Mouse (Mus musculus): Measurements from ENCODE around the gene Hsd17b13.
"Not testable (repeated sequence)": the region's sequence is repeated elsewhere in the genome, so short reads cannot be mapped to it uniquely, and the experiment has no call there.

Hsd17b13 gene

DNA sequence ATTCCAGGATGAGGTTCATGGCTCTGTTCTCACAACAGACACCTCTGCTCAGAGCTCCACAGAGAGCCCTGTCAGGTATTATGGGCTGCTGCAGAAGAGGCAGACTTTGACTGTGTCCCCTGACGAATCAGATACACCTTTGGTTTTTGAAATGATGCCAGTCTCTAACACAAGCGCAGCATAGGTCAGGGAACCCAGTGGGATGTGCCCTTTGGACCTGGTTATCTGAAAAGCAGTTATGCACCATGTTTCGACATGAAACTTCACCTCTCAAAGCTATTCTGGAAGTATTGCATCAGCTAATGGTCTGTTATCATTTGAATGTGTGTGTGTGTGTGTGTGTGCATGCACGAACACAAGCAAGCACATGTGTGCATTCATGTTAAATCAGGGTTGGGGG is at the start of gene Hsd17b13:
Gene Hsd17b13, minus strand, starts transcription at position 114 of the 400 bp plus-strand sequence.
- DNase-seq (ENCODE audit: low read depth) = no peak

DNA sequence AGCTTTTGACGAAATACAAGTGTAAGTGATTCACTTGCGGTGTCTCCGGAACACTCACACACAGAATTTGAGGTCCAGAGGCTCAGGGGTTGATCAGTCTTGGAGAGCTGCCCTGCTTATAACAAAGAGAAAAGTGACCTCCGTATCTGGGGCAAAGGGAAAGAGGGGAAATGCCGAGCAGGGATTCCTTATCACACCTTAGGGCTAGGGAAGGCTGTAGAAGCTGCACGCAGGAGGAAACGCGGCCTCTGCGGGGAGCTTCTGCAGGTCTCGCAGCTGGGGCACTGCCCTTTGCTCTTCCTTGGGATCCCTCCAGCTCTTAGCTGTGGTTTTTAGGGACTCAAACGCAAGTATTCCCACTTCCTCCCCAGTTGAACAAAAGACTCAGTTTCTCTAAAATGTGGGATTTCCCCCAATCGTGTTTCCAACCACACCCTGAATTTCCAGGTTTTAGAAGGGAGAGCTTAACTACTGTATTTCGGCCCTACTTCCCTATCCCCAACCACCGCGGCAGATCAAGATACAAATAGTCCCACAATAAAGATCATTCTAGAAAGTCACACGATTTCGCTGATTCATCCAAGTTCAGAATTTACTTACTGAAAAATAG is 48.1 kb upstream of the Hsd17b13 start:
- DNase-seq (ENCODE audit: low read depth) = no peak

DNA sequence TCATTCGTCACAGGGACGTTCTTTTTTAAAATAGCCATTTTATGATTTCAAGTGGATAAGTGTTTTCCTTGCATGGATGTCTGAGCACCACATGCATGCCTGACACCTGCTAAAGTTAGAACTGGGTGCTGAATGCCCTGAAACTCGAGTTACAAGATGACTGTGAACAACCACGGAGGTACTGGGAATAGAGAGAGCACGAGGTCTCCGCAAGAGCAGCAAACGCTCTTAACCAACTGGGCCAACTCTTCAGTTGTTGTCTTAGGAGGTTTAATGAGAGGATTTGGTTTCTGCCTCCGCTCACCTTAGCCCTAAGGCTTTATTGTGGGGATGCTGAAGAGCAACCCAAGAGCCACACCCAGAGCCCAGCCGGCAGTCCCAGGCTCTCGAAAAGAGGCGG is 47.6 kb upstream of the Hsd17b13 start:
- DNase-seq (ENCODE audit: low read depth) = no peak

DNA sequence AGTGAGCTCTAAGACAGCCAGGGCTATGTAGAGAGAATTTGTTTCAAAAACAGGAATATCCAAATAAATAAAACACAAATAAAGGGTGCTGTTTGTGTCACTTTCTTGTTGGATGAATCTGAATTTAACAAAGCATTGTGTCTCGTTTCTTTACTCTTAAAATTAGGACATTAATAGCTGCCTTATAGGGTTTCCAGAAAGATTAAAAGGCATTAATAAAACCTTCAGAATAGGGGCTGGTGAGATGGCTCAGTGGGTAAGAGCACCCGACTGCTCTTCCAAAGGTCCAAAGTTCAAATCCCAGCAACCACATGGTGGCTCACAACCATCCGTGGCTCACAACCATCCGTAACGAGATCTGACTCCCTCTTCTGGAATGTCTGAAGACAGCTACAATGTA is 47.0 kb upstream of the Hsd17b13 start:
- not testable (repeated sequence) for DNase-seq (ENCODE audit: low read depth)

DNA sequence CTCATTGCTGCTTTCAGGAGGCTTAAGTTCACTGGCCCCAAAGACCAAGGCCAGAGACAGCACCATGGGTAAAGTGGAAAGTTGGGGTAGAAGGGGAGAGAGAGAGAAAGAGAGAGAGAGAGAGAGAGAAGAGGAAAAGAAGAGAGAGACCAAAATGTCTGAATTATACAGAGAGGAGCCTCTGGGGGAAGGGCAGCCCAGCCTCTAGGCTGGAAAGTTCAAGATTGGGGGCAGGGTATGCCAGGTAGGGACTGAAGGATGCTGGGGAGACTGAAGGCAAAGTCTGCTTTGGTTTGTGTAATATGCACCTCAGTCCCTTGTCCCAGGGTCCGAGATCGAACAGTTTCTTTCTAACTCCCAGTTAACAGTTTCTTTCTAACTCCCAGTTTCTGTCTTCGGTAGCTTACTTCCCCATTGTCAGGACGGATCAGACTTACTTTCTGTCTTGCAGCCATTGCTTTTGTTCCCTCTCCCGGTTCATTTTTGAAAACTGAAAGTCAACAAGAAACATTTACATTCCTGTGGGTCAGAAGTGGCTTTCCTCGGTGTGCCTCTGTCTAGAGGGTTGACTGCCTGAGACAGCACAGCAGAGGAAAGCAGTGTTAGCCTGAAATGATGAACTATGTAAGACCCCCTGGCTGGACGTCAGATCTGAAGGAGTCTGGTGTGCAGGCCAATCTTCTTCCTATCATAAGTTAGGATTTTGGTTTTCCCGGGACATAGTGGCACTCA is 46.2 kb upstream of the Hsd17b13 start:
- DNase-seq (ENCODE audit: low read depth) = no peak

DNA sequence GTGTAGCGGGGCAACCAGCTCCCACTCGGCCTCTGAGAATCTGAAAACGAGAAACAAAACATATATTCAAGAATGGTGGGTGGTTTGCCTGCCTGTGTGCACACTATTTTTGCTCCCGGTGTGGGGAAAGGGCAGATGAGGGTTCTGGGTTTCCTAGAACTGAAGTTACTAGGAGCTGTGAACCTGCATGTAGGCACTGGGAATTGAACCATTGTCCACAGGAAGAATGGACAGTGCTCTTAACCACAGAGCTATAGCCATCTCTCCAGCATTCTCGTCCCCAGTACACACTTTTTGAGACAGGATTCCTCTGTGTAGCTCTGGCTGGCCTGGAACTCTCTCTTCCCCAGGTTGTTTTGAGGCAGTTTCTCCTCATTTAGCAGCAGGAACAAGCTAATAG is 45.3 kb upstream of the Hsd17b13 start:
- no peak for DNase-seq (ENCODE audit: low read depth)

DNA sequence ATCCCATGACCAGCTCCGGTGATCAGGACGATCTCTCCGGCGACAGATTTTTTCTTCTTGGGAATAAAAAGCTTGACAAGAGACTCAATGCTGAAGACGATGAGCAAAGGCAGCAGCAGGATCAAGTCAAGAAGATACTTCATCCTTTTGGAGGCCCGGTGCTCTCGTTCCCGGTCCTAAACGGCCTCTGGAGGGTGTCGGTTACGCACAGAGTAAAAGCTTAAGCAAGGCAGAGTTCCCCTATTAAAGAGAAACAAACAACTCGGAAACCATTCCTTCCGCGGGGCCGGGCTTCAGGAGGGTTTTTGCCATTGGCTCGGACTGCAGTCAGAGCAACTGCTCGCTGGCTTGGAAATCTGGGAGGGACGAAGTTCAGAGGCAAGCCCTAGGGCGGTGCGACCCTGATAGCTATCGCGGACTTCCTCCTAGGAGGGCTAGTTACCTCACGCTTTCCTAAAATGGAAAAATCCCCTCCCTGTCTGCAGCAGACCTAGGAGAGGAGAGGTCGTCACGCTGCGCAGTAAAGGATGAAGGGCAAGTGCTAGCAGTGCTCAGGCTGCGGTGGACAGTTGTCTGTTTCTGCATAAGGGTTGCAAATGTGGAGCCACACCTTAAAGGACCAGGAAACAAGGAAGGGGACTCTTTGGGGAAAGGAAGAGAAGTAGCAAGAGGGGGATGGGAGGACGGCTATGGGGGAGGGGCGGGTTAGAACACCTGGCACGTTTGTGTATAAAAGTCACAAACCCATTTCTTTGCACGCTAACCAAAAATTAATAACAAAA is 44.6 kb upstream of the Hsd17b13 start, which contains the start of gene Hsd17b11:
Gene Hsd17b11, minus strand, starts transcription at position 323 of the 782 bp plus-strand sequence.
- DNase-seq (ENCODE audit: low read depth) = no peak

DNA sequence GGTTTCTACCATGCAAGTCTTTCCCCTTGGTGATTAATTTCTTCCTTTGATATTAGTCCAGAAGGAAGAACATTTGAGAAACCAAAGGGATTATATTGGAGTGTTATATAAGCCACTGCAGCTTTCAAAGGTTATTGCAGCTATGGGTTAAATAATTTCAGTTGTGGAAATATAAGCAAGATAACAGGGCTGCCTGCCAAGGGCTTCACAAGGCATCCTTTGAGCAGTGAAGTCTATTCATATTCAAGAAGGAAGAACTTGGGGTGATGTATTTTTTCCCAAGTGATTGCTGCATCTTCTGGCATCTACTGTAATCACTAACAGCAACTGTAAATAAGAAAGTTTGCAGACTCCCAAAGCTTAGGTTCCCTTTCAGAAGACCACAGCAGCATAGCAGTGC is 34.2 kb upstream of the Hsd17b13 start:
- no peak for DNase-seq (ENCODE audit: low read depth)

DNA sequence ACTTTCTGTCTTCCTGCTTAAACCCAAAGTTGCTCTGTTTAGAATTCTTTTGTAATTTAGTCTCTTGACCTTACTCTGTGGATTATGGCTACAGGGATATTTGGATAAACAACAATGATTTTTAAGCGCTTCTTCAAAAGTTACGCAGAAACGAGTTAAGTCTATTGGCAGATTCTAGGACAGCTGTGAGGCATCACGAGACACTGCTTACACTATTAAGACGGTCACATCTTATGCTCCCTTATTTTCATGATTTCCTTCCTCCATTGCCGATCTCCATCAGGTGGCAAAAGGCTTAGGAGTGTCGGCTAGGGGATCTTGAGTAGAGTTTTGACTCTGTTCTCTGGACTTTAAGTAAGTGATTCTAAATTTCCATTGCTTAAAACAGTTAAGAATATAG is 33.1 kb upstream of the Hsd17b13 start:
- DNase-seq (ENCODE audit: low read depth) = no peak

DNA sequence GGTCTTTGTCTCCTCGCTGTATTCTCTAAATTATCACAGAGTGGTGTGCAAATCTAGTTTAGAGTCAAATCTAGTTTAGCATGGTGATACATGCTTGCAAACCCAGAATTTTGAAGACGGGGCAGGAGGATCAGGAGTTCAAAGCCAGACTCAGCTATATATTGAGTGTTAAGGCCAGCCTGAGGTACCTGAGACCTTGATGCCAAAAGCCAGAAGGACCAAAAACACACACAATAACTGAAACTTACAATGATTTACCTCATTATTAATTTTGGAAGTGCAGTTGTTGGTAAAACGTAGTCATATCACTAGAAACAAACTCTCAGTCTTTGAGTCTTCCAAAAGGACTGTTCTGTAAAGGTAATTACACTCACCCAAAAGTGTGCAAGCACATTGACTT is 32.2 kb upstream of the Hsd17b13 start:
- no peak for DNase-seq (ENCODE audit: low read depth)

DNA sequence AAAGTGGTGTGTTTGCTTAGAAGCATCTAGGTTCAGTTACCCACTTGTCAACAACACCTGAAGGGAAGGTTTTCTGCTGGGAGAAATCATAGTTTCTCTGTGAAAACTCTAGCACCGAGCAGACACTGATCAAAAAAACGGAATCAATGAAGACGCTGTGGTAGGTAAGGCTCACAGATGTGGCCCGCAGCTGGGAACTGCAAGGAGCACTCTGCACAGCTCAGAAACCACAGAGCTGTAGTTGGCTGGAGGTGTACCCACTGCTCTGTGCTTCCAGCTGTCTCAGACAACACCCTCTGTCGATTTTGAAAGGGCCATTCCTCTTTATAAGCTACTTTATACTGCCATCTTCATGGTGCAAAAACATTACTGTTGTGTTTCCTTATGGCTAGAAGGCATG is 30.6 kb upstream of the Hsd17b13 start:
- no peak for DNase-seq (ENCODE audit: low read depth)

DNA sequence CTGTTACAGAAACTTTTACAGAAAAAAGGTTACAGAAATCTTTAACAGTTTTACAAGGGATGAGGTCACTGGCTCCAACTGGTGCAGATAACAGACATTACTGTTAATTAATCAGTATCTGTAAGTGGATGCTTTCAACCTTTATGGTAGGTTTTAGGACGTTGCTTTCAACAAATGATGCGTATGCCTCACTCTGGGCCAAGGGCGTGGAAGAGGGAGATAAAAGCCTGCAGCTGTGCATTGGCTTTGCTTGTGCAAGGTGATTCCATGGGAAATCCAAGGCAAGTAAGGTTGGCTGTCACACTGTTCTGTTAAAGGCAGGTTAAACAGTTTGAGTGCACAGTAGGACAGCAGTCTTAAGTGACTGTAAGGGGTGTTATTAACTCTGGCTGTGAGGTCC is 29.6 kb upstream of the Hsd17b13 start:
- no peak for DNase-seq (ENCODE audit: low read depth)

DNA sequence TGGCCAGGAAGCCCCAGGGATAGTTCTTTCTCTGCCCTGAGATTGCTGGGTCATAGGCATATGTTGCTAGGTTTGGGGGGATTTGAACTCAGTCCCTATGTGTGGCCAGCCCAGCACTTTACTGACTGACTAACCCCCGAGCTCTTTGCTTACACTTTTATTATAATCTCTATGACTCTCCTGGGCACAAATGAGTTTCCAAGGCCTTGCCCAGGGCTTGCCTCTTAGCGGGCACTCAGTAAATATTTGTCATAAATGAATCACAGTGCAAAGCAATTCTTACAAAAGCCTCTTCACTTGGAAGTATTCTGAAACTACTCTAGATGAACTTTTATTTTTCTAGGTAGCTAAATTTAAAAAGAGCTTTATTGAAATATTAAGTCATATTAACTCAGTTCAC is 26.7 kb upstream of the Hsd17b13 start:
- no peak for DNase-seq (ENCODE audit: low read depth)

DNA sequence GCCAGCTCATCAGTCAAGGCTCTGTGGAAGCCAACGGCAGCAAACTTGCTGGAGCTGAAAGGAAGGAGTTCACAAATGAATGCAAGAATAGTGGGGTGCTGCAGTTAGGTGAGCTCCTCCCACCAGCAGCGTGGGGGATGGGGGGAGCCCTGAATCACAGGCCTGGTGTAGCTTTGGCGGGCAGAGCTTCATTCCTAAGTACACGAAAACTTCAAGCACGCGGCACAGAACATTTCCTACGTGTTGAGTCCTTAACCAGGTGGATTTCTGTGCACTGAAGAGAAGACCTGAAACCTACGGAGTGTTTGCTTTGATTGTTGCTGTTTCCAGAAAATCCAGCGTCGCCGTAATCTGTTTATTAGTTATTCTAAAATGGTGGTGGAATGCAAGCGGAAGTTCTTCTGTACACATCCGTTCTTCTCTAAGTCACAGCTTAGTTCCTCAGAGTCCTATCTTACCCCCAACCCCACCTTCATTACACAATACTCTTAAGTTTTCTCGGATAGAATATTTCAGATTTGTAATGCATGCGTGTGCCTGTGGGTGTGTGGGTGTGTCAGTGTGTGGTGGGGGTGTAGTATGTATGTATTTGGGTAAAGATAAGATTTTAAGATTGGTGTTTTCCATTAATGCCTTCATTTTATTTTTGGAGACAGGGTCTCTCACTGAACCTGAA is 26.2 kb upstream of the Hsd17b13 start:
- DNase-seq (ENCODE audit: low read depth) = no peak

DNA sequence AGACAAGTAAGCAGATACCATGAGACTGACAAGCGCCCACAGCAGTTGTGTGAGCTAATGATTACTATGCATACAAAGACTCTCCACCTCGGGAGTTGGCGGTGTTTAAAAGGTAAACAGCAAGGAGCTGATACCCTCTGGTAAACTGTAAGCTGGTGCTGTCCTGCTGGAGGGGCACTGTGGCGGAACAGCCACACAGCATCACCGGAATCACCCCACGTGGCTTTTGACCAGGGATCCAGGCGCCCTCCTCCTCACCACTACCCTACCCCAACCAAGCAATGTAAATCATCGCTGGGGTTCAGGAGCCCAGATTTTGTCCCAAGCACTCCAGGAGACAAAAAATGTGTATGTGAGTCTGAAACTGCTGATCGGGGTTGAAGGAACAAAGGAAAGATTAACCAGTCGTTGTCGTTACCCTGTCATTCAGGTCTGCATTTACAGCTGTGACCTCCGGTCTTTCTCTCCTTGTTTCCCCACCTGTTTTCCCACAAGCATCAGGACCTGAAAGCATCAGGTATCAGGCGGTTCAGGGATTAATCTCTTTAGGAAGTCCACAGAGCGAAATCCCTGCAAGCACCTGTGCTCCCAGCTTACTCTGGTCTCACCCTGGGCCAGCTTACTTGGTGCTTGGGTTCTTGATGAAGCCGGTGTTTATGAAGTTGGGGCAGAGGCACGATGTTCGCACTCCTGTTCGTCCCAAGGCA is 25.5 kb upstream of the Hsd17b13 start:
- no peak for DNase-seq (ENCODE audit: low read depth)

DNA sequence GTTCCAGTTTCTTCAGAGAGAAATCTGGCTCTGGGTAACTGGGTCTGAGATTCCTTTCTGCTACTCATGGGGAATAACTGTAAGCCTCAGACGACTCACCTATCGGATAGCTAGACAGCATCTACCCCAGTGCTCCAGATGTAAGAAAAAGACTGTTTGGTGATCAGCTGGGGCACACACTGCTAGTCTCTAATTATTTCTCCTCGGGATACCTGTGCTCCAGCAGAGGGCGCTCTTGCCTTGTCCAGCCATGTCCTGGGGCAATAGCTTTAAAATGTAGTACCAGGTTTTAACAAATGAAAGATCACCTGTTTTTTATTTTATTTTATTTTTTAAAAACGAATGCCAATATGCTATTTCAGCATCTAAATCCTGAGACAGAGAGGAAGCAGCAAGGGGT is 22.5 kb upstream of the Hsd17b13 start:
- peak; percentile 64 for DNase-seq (ENCODE audit: low read depth)

DNA sequence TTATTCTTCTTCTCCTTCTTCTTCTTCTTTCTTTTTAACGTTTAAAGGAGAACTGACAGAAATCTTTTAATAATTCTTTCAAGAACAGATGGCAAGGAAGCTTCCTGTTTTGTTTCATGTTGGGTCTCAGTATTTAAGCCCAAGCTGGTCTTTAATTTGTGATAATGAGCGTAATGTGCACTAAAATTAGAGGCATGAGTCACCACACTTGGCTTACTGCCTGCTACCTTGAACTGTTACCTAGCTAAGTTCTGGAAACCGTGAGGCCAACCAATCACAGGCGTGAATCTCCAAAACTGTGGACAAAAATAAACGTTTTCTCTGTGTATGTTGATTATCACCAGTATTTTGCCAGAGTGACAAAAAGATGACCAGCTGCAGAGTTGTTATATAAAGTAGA is 21.5 kb upstream of the Hsd17b13 start:
- no peak for DNase-seq (ENCODE audit: low read depth)

DNA sequence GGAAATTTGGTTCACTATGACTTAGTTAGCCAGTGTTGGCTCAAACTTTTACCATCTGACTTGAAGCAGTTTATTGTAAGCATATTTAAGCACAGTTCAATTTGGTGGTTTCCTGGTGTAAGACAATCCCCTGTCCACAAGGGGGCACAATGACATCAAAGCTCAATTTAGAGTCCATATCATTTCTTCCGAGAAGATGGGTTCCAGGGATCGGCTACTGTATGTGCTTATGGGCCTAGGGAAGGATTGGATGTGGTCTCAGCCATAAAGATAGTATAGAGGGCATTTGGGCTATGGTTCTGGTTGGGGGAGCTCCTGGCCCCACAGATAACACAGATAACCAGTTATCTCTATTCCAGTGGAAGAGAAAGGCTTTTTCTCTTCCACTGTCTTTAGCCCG is 18.0 kb upstream of the Hsd17b13 start:
- DNase-seq (ENCODE audit: low read depth) = peak; percentile 80

DNA sequence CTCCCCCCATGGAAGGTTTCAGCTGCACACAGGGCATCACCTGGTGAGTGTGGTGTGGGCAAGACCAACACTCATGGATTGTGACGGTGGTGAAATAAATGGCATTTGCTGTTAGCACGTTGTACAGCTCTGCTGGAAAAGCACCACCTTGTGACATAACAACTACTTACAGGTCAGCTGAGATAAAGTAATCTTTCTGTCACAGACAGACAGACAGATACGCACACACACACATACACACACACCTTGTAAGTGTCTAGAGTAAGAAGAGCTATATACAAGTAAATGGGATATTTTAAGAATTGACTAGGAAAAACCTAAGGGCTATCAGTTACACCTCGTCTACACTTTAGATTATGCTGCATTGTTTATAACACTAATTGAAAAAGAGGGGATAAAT is 17.5 kb upstream of the Hsd17b13 start:
- peak; percentile 51 for DNase-seq (ENCODE audit: low read depth)

DNA sequence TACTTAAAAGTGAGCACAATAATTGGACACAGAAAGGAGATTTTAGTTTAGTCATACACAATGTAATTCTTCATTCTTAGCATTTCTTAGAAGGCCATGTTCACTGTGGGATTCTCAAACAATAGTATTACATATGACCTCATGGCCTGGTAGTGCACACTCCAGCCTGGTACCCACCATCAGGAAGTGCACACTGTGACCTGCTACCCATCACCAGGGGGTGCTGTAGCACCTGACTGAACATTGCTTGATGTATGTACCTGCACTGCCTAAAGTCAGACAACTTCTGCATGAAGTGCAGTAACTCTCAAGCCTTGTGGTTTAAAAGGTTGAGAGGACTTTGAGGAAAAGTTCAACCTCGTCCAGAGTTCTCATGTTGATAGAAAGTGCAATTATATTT is 16.4 kb upstream of the Hsd17b13 start:
- DNase-seq (ENCODE audit: low read depth) = peak; percentile 24

DNA sequence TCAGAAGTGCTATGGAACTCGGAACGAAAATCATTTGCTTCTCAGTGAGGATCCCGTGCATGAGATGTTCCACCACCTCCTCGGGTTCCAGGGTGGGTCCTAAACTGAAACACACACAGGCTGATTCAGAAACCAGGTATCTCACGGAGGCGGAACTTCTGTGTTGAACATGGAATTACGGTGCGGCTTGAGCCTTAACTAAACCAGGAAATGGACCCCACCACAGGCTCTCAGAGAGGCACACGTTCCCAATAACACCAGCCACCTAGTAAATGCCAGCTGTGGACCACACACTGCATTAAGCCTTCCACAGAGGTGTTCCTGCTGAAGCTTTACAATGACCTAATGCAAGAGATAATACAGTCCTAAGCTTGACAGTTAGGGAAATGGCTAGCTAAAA is 15.6 kb upstream of the Hsd17b13 start:
- DNase-seq (ENCODE audit: low read depth) = no peak
